Mouse (Mus musculus): ENCODE measurements at regions not wholly inside any gene's neighbourhood (a gene's known extent, or its start where the extent isn't known, plus 50 kb on each side); places are given as distances from the start of the nearest gene placed in this dataset.

GRCm38 (mm10) chr13:69933551-69933845 lies 131.3 kb downstream of the Med10 start:
- H3K9me3 ChIP-seq (ENCODE audit: low read length) = no peaks in the 10 kb centered on the region
- WGBS = 11% methylated on average over 6 of the region's 6 CpGs
- peak; percentile 96 for ATAC-seq
- no peaks in the 10 kb centered on the region for H3K27me3 ChIP-seq (ENCODE audit: insufficient read depth, low read length)
- peak overlapping the region; percentile 65 for H3K27ac ChIP-seq
- TF ChIP-seq CTCF (IDR thresholded peaks at IDR 0.05; ENCODE audit: low read depth) = no peak
- peak; percentile 95 for DNase-seq (ENCODE audit: low spot score)
- H3K4me3 ChIP-seq (ENCODE audit: low read length) = peak overlapping the region; percentile 2
- peak overlapping the region; percentile 45 for H3K4me2 ChIP-seq (ENCODE audit: low read depth, low read length)
- H3K9ac ChIP-seq (replicated peaks; ENCODE audit: low read length) = no peak overlapping the region; the same call in 1 of the 2 replicates
- no peaks in the 10 kb centered on the region for H3K36me3 ChIP-seq (ENCODE audit: insufficient read depth, low read length)
- H3K4me1 ChIP-seq (ENCODE audit: insufficient read depth, low read length) = peaks cover 10% of the 10 kb centered on the region

- Histone ChIP-seq H3K4me1 (ENCODE audit: insufficient read depth, low read length) (no peaks in the 10 kb centered on the region), H3K4me2 (ENCODE audit: low read depth, low read length) (no peak overlapping the region), H3K9ac (replicated peaks; ENCODE audit: low read length) (no peak overlapping the region), H3K27me3 (ENCODE audit: insufficient read depth, low read length) (no peaks in the 10 kb centered on the region), H3K27ac (no peak overlapping the region), H3K36me3 (ENCODE audit: insufficient read depth, low read length) (no peaks in the 10 kb centered on the region), H3K9me3 (ENCODE audit: low read length) (no peaks in the 10 kb centered on the region), H3K4me3 (ENCODE audit: low read length) (no peak overlapping the region)
- ATAC-seq (no peak), DNase-seq (ENCODE audit: low spot score) (no peak)
- no peak for TF ChIP-seq CTCF (IDR thresholded peaks at IDR 0.05; ENCODE audit: low read depth)
- 59% methylated on average over 4 of the region's 4 CpGs for WGBS
Measured at GRCm38 (mm10) chr13:69939791-69940190, 137.6 kb downstream of the Med10 start.

DNA sequence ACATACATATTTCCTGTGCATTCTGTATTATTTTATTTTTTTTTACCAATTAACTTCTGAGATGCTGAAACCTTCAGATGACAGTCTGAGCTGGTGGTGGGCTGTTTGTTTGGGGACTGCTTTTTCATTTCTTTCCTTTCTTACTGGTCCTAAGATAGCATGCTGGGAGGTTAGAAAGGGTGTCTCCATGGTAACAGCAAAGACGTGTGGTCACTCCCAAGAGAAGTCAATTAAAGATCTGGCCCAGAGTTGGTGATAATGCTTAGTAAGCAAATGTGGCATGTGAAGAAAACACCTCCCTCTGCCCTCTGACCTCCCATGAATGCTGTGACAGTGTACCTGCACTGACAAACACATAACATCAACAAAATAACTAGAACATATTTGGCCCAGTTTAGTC lies 142.5 kb downstream of the Med10 start:
- Histone ChIP-seq H3K9ac (replicated peaks; ENCODE audit: low read length) (no peak overlapping the region), H3K27ac (no peak overlapping the region), H3K27me3 (ENCODE audit: insufficient read depth, low read length) (no peaks in the 10 kb centered on the region), H3K4me2 (ENCODE audit: low read depth, low read length) (no peak overlapping the region), H3K36me3 (ENCODE audit: insufficient read depth, low read length) (no peaks in the 10 kb centered on the region), H3K9me3 (ENCODE audit: low read length) (no peaks in the 10 kb centered on the region), H3K4me3 (ENCODE audit: low read length) (no peak overlapping the region), H3K4me1 (ENCODE audit: insufficient read depth, low read length) (no peaks in the 10 kb centered on the region)
- no peak for ATAC-seq
- no peak for DNase-seq (ENCODE audit: low spot score)
- no peak for TF ChIP-seq CTCF (IDR thresholded peaks at IDR 0.05; ENCODE audit: low read depth)
- 9% methylated on average over 1 of the region's 1 CpGs for WGBS

GRCm38 (mm10) chr13:69946615-69947014 lies 144.4 kb downstream of the Med10 start:
- ATAC-seq = peak; percentile 51; the same call in 1 of the 2 replicates
- H3K27me3 ChIP-seq (ENCODE audit: insufficient read depth, low read length) = no peaks in the 10 kb centered on the region
- H3K4me1 ChIP-seq (ENCODE audit: insufficient read depth, low read length) = no peaks in the 10 kb centered on the region
- TF ChIP-seq CTCF (IDR thresholded peaks at IDR 0.05; ENCODE audit: low read depth) = no peak
- 50% methylated on average over 7 of the region's 7 CpGs for WGBS
- H3K9me3 ChIP-seq (ENCODE audit: low read length) = no peaks in the 10 kb centered on the region
- no peak overlapping the region for H3K27ac ChIP-seq
- no peak overlapping the region for H3K9ac ChIP-seq (replicated peaks; ENCODE audit: low read length)
- DNase-seq (ENCODE audit: low spot score) = peak; percentile 36
- no peaks in the 10 kb centered on the region for H3K36me3 ChIP-seq (ENCODE audit: insufficient read depth, low read length)
- no peak overlapping the region for H3K4me2 ChIP-seq (ENCODE audit: low read depth, low read length)
- no peak overlapping the region for H3K4me3 ChIP-seq (ENCODE audit: low read length)

DNA sequence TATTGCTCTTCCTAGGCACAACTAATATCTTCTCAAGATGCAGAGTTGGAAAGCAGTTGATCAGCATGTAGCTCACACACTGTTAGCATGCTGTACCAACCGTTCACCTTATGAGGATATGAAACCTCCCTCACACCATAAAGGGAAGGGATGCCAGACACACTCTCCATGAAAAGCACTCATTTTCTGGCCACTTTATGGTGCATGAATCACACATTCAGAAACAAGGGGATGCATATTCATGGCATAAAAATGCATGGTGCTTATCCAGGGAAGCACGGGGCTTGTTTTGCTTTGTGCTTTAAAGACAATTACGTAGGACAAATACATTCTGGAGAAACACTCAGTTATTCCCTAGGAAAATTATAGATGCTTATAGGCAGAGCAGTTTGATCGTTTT lies 149.9 kb downstream of the Med10 start:
- Histone ChIP-seq H3K4me2 (ENCODE audit: low read depth, low read length) (no peak overlapping the region), H3K27me3 (ENCODE audit: insufficient read depth, low read length) (no peaks in the 10 kb centered on the region), H3K9me3 (ENCODE audit: low read length) (no peaks in the 10 kb centered on the region), H3K27ac (no peak overlapping the region), H3K9ac (replicated peaks; ENCODE audit: low read length) (no peak overlapping the region), H3K4me3 (ENCODE audit: low read length) (no peak overlapping the region), H3K4me1 (ENCODE audit: insufficient read depth, low read length) (no peaks in the 10 kb centered on the region), H3K36me3 (ENCODE audit: insufficient read depth, low read length) (no peaks in the 10 kb centered on the region)
- 64% methylated on average over 4 of the region's 4 CpGs for WGBS
- ATAC-seq (no peak), DNase-seq (ENCODE audit: low spot score) (no peak)
- no peak for TF ChIP-seq CTCF (IDR thresholded peaks at IDR 0.05; ENCODE audit: low read depth)

- no peaks in the 10 kb centered on the region for H3K9me3 ChIP-seq (ENCODE audit: low read length)
- TF ChIP-seq CTCF (IDR thresholded peaks at IDR 0.05; ENCODE audit: low read depth) = no peak
- H3K27me3 ChIP-seq (ENCODE audit: insufficient read depth, low read length) = no peaks in the 10 kb centered on the region
- no peak overlapping the region for H3K27ac ChIP-seq
- DNase-seq (ENCODE audit: low spot score) = no peak
- H3K4me3 ChIP-seq (ENCODE audit: low read length) = no peak overlapping the region
- no peak overlapping the region for H3K9ac ChIP-seq (replicated peaks; ENCODE audit: low read length)
- H3K36me3 ChIP-seq (ENCODE audit: insufficient read depth, low read length) = no peaks in the 10 kb centered on the region
- 49% methylated on average over 5 of the region's 5 CpGs for WGBS
- H3K4me2 ChIP-seq (ENCODE audit: low read depth, low read length) = no peak overlapping the region
- H3K4me1 ChIP-seq (ENCODE audit: insufficient read depth, low read length) = no peaks in the 10 kb centered on the region
- ATAC-seq = no peak
Measured at GRCm38 (mm10) chr13:69954171-69954570, 152.0 kb downstream of the Med10 start.

GRCm38 (mm10) chr13:69955503-69955902 lies 153.3 kb downstream of the Med10 start:
- H3K4me1 ChIP-seq (ENCODE audit: insufficient read depth, low read length) = no peaks in the 10 kb centered on the region
- no peak overlapping the region for H3K4me3 ChIP-seq (ENCODE audit: low read length)
- H3K27ac ChIP-seq = no peak overlapping the region
- TF ChIP-seq CTCF (IDR thresholded peaks at IDR 0.05; ENCODE audit: low read depth) = no peak
- no peaks in the 10 kb centered on the region for H3K9me3 ChIP-seq (ENCODE audit: low read length)
- no peaks in the 10 kb centered on the region for H3K27me3 ChIP-seq (ENCODE audit: insufficient read depth, low read length)
- DNase-seq (ENCODE audit: low spot score) (no peak), ATAC-seq (no peak)
- no peak overlapping the region for H3K4me2 ChIP-seq (ENCODE audit: low read depth, low read length)
- WGBS = 51% methylated on average over 2 of the region's 2 CpGs
- H3K9ac ChIP-seq (replicated peaks; ENCODE audit: low read length) = no peak overlapping the region
- H3K36me3 ChIP-seq (ENCODE audit: insufficient read depth, low read length) = no peaks in the 10 kb centered on the region
